Mouse (Mus musculus): ENCODE data around the gene Defb5. TPM values are rescaled to one million over a fixed set of nuclear protein-coding genes. Genes with fewer than 3 reads are reported as not detected.

The Defb5 gene
- polyA plus RNA-seq, 1 experiment from 2014 or later, result not detected

Other genes with a start within 250 kb of the Defb5 start
- not detected in 2 replicates for gene Defb38, start 221.0 kb upstream of the Defb5 start, polyA plus RNA-seq (2015; fragmentation: Nextera tagmentation; extraction: Ambion mirVana)
- gene Defb39, start 182.8 kb upstream of the Defb5 start, polyA plus RNA-seq (2015; fragmentation: Nextera tagmentation; extraction: Ambion mirVana), result not detected in 2 replicates
- not detected in 2 replicates for gene Defb12, start 132.7 kb upstream of the Defb5 start, polyA plus RNA-seq (2015; fragmentation: Nextera tagmentation; extraction: Ambion mirVana)
- not detected in 2 replicates for gene Defb34, start 123.8 kb upstream of the Defb5 start, polyA plus RNA-seq (2015; fragmentation: Nextera tagmentation; extraction: Ambion mirVana)
- gene Gm45826, start 106.8 kb upstream of the Defb5 start, polyA plus RNA-seq (2015; fragmentation: Nextera tagmentation; extraction: Ambion mirVana), result not detected in 2 replicates
- not detected in 2 replicates for gene Defb14, start 53.2 kb upstream of the Defb5 start, polyA plus RNA-seq (2015; fragmentation: Nextera tagmentation; extraction: Ambion mirVana)
- gene Defb4, start 48.9 kb upstream of the Defb5 start, polyA plus RNA-seq (2015; fragmentation: Nextera tagmentation; extraction: Ambion mirVana), result not detected in 2 replicates
- not detected in 2 replicates for gene Defb6, start 22.1 kb upstream of the Defb5 start, polyA plus RNA-seq (2015; fragmentation: Nextera tagmentation; extraction: Ambion mirVana)
- gene Defb46, start 7.7 kb upstream of the Defb5 start, polyA plus RNA-seq (2015; fragmentation: Nextera tagmentation; extraction: Ambion mirVana), result not detected in 2 replicates
- gene Defb3, start 45.8 kb downstream of the Defb5 start, polyA plus RNA-seq (2015; fragmentation: Nextera tagmentation; extraction: Ambion mirVana), result not detected in 2 replicates
- gene Defb8, start 200.0 kb downstream of the Defb5 start, polyA plus RNA-seq (2015; fragmentation: Nextera tagmentation; extraction: Ambion mirVana), result not detected in 2 replicates
- not detected in 2 replicates for gene Defb7, start 247.5 kb downstream of the Defb5 start, polyA plus RNA-seq (2015; fragmentation: Nextera tagmentation; extraction: Ambion mirVana)